9 mouse cellular contexts compared by ENCODE assay signal in the genomic region with DNA sequence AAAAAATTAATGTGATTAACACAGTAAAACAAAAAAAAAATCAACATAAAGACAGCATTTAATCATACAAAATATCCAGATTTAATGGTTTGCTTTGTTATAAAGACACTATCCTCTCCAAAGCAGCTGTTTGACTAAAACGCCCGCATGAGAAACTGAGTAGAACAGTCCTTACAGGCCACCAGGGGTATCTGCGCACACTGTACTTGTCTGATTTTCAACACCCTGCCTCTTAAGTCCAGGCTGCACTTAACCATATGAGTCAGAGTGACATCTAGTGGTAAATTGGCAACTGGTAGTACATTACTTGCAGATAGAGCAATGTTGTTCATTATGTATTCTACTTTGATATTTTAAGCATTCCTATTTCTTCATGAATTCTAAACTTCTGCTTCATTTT.
DNase-seq lines count a peak whose midpoint lies in the region; ATAC-seq lines count a peak whose summit lies in the region.
"Had no signal": no experiment of that assay in that cellular context is flagged by ENCODE, and none has a peak within 500 bp of the region (broad histone marks: within the 10 kb centered on the region; RNA-seq: fewer than 3 reads in every experiment).

No protein-coding gene starts in this region.

- 0 out of 2 replicates have a peak, but pooled peaks cover 5% of the 10 kb centered on the region for H3K36me3 ChIP-seq in forebrain, embryonic 13.5 days (ENCODE audit: poor library complexity, severe bottlenecking)

- H3K27ac ChIP-seq in forebrain, embryonic 13.5 days, result no peak overlapping the region
- H3K27ac ChIP-seq: macrophage had no signal

- no peaks in the 10 kb centered on the region for H3K27me3 ChIP-seq in forebrain, embryonic 13.5 days

- H3K9me3 ChIP-seq in forebrain, embryonic 13.5 days (replicated peaks), result no peaks in the 10 kb centered on the region

- WGBS in forebrain, embryonic 13.5 days, result 18% methylated on average over 3 of the region's 3 CpGs

- peaks cover 21% of the 10 kb centered on the region for H3K4me1 ChIP-seq in forebrain, embryonic 13.5 days

- ATAC-seq in forebrain, embryonic 13.5 days, result peak; percentile 95
- peak; percentile 100 for ATAC-seq in megakaryocyte-erythroid progenitor cell, adult 5-6 weeks (replicated peaks; ENCODE audit: low FRiP score, low TSS enrichment, poor library complexity, severe bottlenecking)

- no peak overlapping the region for H3K4me2 ChIP-seq in forebrain, embryonic 13.5 days

- no peak overlapping the region for H3K4me3 ChIP-seq in forebrain, embryonic 13.5 days

- no peak overlapping the region for H3K9ac ChIP-seq in forebrain, embryonic 13.5 days

- peak; percentile 18 for DNase-seq in adrenal gland, postnatal 10 days
- DNase-seq in adrenal gland, postnatal 25 days, result no peak
- DNase-seq in 3T3-L1 (ENCODE audit: low read depth, low spot score), result peak; percentile 90
- DNase-seq in brain, embryonic 18.5 days (ENCODE audit: low read depth, low spot score), result peak; percentile 69
- peak; percentile 65 for DNase-seq in kidney, adult 9 months
- DNase-seq in thymus, postnatal 10 days (ENCODE audit: low spot score in 2 of 2), result peak; percentile 23 to 58
